Mouse (Mus musculus): ENCODE measurements around the gene Anxa9. TPM values are rescaled to one million over a fixed set of nuclear protein-coding genes. Genes with fewer than 3 reads are reported as not detected.

The Anxa9 gene
- polyA plus RNA-seq, 1 experiment from 2014 or later, result 1.9 TPM

GRCm38 (mm10) chr3:95310496-95310895 is 3.5 kb upstream of the Anxa9 start:
- peaks cover 18% of the 10 kb centered on the region for H3K4me1 ChIP-seq
- no peaks in the 10 kb centered on the region for H3K9me3 ChIP-seq
- 73% methylated on average over 3 of the region's 3 CpGs for WGBS
- H3K27me3 ChIP-seq (ENCODE audit: poor library complexity, severe bottlenecking), result no peaks in the 10 kb centered on the region
- no peaks in the 10 kb centered on the region for H3K36me3 ChIP-seq (replicated peaks)
- no peak for DNase-seq (ENCODE audit: extremely low spot score, low spot score)
- H3K27ac ChIP-seq, result no peak overlapping the region
- H3K4me3 ChIP-seq, result no peak overlapping the region

GRCm38 (mm10) chr3:95306244-95306643 is 732 bp downstream of the Anxa9 start:
- no peaks in the 10 kb centered on the region for H3K27me3 ChIP-seq (ENCODE audit: poor library complexity, severe bottlenecking)
- H3K4me3 ChIP-seq, result no peak overlapping the region
- 85% methylated on average over 4 of the region's 4 CpGs for WGBS
- H3K4me1 ChIP-seq, result peaks cover 4% of the 10 kb centered on the region
- H3K36me3 ChIP-seq (replicated peaks), result 0 out of 2 replicates have a peak, but pooled peaks cover 3% of the 10 kb centered on the region
- no peaks in the 10 kb centered on the region for H3K9me3 ChIP-seq
- H3K27ac ChIP-seq, result no peak overlapping the region
- DNase-seq (ENCODE audit: extremely low spot score, low spot score), result no peak

DNA sequence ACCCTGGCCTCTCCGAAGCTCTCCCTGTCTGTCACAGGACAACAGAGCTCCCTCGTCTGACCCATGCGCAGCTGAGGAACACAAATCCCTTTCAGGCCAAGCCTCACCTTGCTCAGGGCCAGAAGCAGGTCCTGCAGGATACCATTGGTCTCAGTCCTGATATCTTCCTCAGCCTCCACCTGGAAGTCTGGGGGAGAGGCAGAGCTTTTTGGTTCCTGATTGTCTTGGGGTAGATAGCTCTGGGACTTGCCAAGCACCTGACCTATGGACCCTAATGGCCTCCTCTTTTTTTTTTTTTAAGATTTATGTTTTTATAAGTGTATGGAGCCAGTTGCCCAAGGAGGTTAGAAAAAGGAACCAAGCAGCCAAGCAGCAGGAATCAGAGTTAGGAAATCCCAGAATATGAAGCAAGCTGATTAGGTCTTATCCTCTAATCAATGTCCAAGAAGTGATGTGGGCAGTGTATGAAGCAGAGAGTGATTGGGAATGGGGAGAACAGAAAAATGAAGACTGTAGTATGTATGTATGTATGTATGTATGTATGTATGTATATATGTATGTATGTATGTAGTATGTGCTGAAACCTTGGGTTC is 5.7 kb downstream of the Anxa9 start:
- no peak overlapping the region for H3K4me3 ChIP-seq
- H3K4me1 ChIP-seq, result peaks cover 7% of the 10 kb centered on the region
- no peaks in the 10 kb centered on the region for H3K27me3 ChIP-seq (ENCODE audit: poor library complexity, severe bottlenecking)
- DNase-seq (ENCODE audit: extremely low spot score, low spot score), result no peak
- 87% methylated on average over 3 of the region's 3 CpGs for WGBS
- peaks cover 21% of the 10 kb centered on the region for H3K36me3 ChIP-seq (replicated peaks)
- H3K27ac ChIP-seq, result no peak overlapping the region
- 0 out of 2 replicates have a peak, but pooled peaks cover 3% of the 10 kb centered on the region for H3K9me3 ChIP-seq

- peaks cover 50% of the 10 kb centered on the region for H3K36me3 ChIP-seq (replicated peaks)
- no peaks in the 10 kb centered on the region for H3K27me3 ChIP-seq (ENCODE audit: poor library complexity, severe bottlenecking)
- H3K4me1 ChIP-seq, result peaks cover 10% of the 10 kb centered on the region
- 0 out of 2 replicates have a peak, but pooled peaks cover 3% of the 10 kb centered on the region for H3K9me3 ChIP-seq
- no peak for DNase-seq (ENCODE audit: extremely low spot score, low spot score)
- H3K4me3 ChIP-seq, result no peak overlapping the region
- H3K27ac ChIP-seq, result no peak overlapping the region
- 95% methylated on average over 7 of the region's 7 CpGs for WGBS
Observed at GRCm38 (mm10) chr3:95298018-95298417, 9.0 kb downstream of the Anxa9 start.

- peaks cover 63% of the 10 kb centered on the region for H3K36me3 ChIP-seq (replicated peaks)
- WGBS, result 14% methylated on average over 5 of the region's 5 CpGs
- H3K9me3 ChIP-seq, result 0 out of 2 replicates have a peak, but pooled peaks cover 3% of the 10 kb centered on the region
- no peaks in the 10 kb centered on the region for H3K27me3 ChIP-seq (ENCODE audit: poor library complexity, severe bottlenecking)
- peak overlapping the region; percentile 3; the same call in 1 of the 2 replicates for H3K27ac ChIP-seq
- H3K4me3 ChIP-seq, result no peak overlapping the region
- peaks cover 6% of the 10 kb centered on the region; the same call in 1 of the 2 replicates for H3K4me1 ChIP-seq
- DNase-seq (ENCODE audit: extremely low spot score, low spot score), result peak; percentile 46
Observed at GRCm38 (mm10) chr3:95296103-95296469, 10.9 kb downstream of the Anxa9 start.

GRCm38 (mm10) chr3:95295321-95296102 is 11.5 kb downstream of the Anxa9 start:
- no peak overlapping the region for H3K27ac ChIP-seq
- no peaks in the 10 kb centered on the region for H3K27me3 ChIP-seq (ENCODE audit: poor library complexity, severe bottlenecking)
- 84% methylated on average over 11 of the region's 11 CpGs for WGBS
- no peak overlapping the region for H3K4me3 ChIP-seq
- H3K36me3 ChIP-seq (replicated peaks), result peaks cover 69% of the 10 kb centered on the region
- no peak for DNase-seq (ENCODE audit: extremely low spot score, low spot score)
- 0 out of 2 replicates have a peak, but pooled peaks cover 3% of the 10 kb centered on the region for H3K9me3 ChIP-seq
- peaks cover 6% of the 10 kb centered on the region; the same call in 1 of the 2 replicates for H3K4me1 ChIP-seq

- 89% methylated on average over 5 of the region's 5 CpGs for WGBS
- DNase-seq (ENCODE audit: extremely low spot score, low spot score), result no peak
- no peak overlapping the region for H3K4me3 ChIP-seq
- H3K27me3 ChIP-seq (ENCODE audit: poor library complexity, severe bottlenecking), result no peaks in the 10 kb centered on the region
- peaks cover 77% of the 10 kb centered on the region for H3K36me3 ChIP-seq (replicated peaks)
- H3K4me1 ChIP-seq, result peaks cover 6% of the 10 kb centered on the region; the same call in 1 of the 2 replicates
- 0 out of 2 replicates have a peak, but pooled peaks cover 3% of the 10 kb centered on the region for H3K9me3 ChIP-seq
- H3K27ac ChIP-seq, result no peak overlapping the region
Observed at GRCm38 (mm10) chr3:95294718-95295117, 12.3 kb downstream of the Anxa9 start.

DNA sequence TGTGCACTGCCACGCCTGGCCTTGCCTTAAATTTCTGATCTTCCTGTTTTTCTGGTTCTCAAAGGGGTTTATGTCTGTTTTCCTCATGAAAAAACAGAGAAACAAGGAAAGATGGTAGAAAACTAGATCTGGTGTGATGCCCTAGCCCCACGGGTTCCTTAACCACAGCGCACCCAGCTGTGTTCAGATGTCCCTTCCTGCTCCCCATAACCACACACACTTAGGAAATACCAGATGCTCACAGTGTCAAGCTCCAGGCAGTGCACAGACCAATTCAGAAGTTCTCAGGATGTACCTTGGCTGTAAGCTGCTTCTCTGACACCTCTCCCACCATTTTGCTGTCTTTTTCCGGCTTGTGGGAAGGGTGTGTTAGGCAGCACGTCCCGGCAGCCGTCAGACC is 12.7 kb downstream of the Anxa9 start:
- 0 out of 2 replicates have a peak, but pooled peaks cover 3% of the 10 kb centered on the region for H3K9me3 ChIP-seq
- peaks cover 81% of the 10 kb centered on the region for H3K36me3 ChIP-seq (replicated peaks)
- no peaks in the 10 kb centered on the region for H3K27me3 ChIP-seq (ENCODE audit: poor library complexity, severe bottlenecking)
- no peak overlapping the region for H3K4me3 ChIP-seq
- no peak overlapping the region for H3K27ac ChIP-seq
- peaks cover 6% of the 10 kb centered on the region; the same call in 1 of the 2 replicates for H3K4me1 ChIP-seq
- WGBS, result 91% methylated on average over 7 of the region's 7 CpGs
- no peak for DNase-seq (ENCODE audit: extremely low spot score, low spot score)

GRCm38 (mm10) chr3:95293537-95293936 is 13.4 kb downstream of the Anxa9 start:
- Histone ChIP-seq H3K27ac (no peak overlapping the region), H3K27me3 (ENCODE audit: poor library complexity, severe bottlenecking) (no peaks in the 10 kb centered on the region), H3K36me3 (replicated peaks) (peaks cover 85% of the 10 kb centered on the region), H3K4me1 (peaks cover 6% of the 10 kb centered on the region; the same call in 1 of the 2 replicates), H3K9me3 (0 out of 2 replicates have a peak, but pooled peaks cover 3% of the 10 kb centered on the region), H3K4me3 (no peak overlapping the region)
- DNase-seq (ENCODE audit: extremely low spot score, low spot score), result no peak
- WGBS, result 88% methylated on average over 11 of the region's 11 CpGs

DNA sequence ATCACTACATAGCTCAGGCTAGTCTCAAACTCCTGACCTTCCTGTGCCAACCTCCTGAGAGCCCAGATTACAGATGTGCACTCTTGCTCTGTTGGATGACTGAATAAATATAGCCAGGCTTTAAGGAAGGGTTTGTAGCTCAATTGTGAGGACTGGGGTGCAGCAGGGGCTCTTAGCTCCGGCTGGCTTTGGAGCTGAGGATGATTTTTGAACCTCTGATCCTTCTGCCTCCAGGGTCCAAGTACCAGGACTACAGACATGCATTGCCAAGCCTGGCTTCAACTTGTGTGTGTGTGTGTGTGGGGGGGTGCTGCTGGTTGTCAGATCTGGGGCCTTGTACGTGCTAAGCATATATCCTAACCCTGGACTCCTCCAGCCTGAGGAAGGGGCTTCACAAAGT is 14.1 kb downstream of the Anxa9 start:
- no peak for DNase-seq (ENCODE audit: extremely low spot score, low spot score)

GRCm38 (mm10) chr3:95291041-95291440 is 15.9 kb downstream of the Anxa9 start:
- peaks cover 79% of the 10 kb centered on the region for H3K36me3 ChIP-seq (replicated peaks)
- peaks cover 1% of the 10 kb centered on the region; the same call in 1 of the 2 replicates for H3K4me1 ChIP-seq

More for the DNA sequence above, 14.1 kb downstream of the Anxa9 start:
- peaks cover 6% of the 10 kb centered on the region; the same call in 1 of the 2 replicates for H3K4me1 ChIP-seq
- 0 out of 2 replicates have a peak, but pooled peaks cover 3% of the 10 kb centered on the region for H3K9me3 ChIP-seq
- no peak overlapping the region for H3K4me3 ChIP-seq
- no peaks in the 10 kb centered on the region for H3K27me3 ChIP-seq (ENCODE audit: poor library complexity, severe bottlenecking)
- H3K36me3 ChIP-seq (replicated peaks), result peaks cover 89% of the 10 kb centered on the region
- H3K27ac ChIP-seq, result no peak overlapping the region
- 83% methylated on average over 2 of the region's 2 CpGs for WGBS

GRCm38 (mm10) chr3:95290156-95290555 is 16.8 kb downstream of the Anxa9 start:
- no peak for DNase-seq (ENCODE audit: extremely low spot score, low spot score)
- 86% methylated on average over 6 of the region's 6 CpGs for WGBS

More at GRCm38 (mm10) chr3:95291041-95291440, 15.9 kb downstream of the Anxa9 start:
- H3K4me3 ChIP-seq, result no peak overlapping the region
- no peaks in the 10 kb centered on the region for H3K9me3 ChIP-seq
- no peaks in the 10 kb centered on the region for H3K27me3 ChIP-seq (ENCODE audit: poor library complexity, severe bottlenecking)
- no peak for DNase-seq (ENCODE audit: extremely low spot score, low spot score)
- 91% methylated on average over 4 of the region's 4 CpGs for WGBS
- no peak overlapping the region for H3K27ac ChIP-seq

DNA sequence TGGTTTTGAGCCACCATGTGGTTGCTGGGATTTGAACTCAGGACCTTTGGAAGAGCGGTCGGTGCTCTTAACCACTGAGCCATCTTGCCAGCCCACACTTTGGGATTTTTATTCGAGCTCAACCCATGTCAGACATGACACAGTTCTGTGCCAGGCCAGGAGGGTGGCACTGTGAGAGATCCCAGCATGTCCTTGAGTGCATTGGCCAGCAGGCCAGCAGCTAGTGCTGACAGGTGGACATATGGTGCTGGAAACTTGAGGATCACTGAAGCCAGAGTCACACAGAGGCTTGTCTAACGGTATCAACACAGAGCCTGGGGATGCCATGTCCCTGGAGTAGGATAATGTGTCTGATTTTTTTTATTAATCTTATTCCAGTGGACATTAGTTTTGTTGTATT is 17.6 kb downstream of the Anxa9 start:
- Histone ChIP-seq H3K9me3 (no peaks in the 10 kb centered on the region), H3K36me3 (replicated peaks) (peaks cover 64% of the 10 kb centered on the region), H3K27me3 (ENCODE audit: poor library complexity, severe bottlenecking) (no peaks in the 10 kb centered on the region), H3K4me3 (no peak overlapping the region), H3K4me1 (peaks cover 4% of the 10 kb centered on the region), H3K27ac (no peak overlapping the region)
- no peak for DNase-seq (ENCODE audit: extremely low spot score, low spot score)
- WGBS, result 90% methylated on average over 4 of the region's 4 CpGs

More at GRCm38 (mm10) chr3:95290156-95290555, 16.8 kb downstream of the Anxa9 start:
- Histone ChIP-seq H3K36me3 (replicated peaks) (peaks cover 72% of the 10 kb centered on the region), H3K4me3 (no peak overlapping the region), H3K9me3 (no peaks in the 10 kb centered on the region), H3K27ac (no peak overlapping the region), H3K27me3 (ENCODE audit: poor library complexity, severe bottlenecking) (no peaks in the 10 kb centered on the region), H3K4me1 (no peaks in the 10 kb centered on the region)
